Mouse (Mus musculus) spleen, postnatal 4 days (tissue): ENCODE measurements around the gene Zmiz1.

ENCODE experiments used
- DNase-seq, 2 experiments: peaks; one replicate each; pipeline ENCODE4 v3.0.0; 2022; ENCODE audit warnings: low spot score in 2 of 2

Zmiz1 gene

DNA sequence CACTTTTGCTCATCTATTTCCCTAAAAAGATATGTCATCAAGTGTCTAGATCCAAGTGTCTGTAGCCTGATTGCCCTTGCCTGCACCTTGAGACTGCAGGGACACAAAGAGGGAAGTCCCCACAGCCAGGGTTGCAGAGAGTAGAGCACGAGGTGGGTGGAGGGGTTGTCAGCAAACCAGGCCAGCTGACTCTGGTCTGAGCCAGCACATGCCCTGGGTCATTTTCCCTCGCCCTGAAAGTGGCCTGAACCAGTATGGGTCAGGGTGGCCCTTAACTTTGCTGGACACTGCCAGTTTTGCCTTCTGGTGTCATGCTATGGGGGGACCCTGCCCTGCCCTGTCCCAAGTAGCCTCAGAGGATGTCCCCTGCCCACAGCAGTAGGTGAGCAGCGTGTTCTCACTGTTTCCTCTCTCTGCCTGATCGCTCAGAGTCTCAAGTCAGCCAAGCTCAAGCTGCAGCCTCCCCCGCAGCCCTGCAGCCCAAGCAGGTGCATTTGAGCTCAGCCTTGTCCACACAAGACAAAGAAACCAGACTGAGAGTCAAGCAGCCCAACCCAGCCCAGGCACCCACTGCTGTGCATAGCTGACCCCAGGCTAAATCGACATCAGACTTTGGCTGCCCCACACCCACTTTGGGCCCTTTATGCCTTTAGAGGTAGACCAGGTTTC lies 14.1 kb downstream of the Zmiz1 start:
- peak; percentile 53 to 75 for DNase-seq

DNA sequence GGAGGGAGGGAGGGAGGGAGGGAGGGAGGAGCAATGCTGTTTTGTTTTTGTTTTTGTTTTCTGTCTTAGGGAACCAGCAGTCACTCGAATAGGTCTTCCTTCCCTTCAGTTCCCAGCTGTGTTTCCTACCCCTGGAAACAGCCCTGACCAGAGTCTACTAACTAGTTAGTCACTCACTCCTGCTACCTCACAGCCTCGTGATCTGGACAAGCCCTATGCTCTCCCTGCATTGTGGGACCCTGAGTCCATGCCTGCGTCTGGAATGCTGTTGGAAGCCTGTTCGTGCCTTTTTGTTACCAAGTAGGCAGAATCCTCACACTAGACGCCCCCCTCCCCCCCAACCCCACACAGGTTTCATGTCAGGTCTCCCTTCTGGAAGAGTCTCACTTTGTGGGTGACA lies 15.0 kb downstream of the Zmiz1 start:
- no peak for DNase-seq

DNA sequence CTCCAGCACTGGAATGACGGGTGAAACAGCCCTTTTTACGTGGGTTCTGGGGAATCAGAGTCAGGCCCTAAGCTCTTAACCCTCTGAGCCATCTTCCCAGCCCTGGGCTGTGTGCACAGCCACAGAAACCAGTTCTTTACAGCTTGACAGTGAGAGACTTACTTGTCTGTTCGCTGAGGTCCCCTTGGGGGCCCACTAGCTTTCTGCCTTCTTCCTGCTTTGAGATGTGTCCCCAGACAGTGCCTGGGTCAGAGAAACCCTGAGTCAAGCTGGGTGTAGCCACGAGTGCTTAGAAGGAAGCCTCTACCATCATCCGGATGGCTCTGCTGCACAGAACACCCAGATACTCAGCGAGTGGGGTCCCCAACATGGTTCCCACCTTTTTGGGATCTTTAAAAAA lies 15.7 kb downstream of the Zmiz1 start:
- DNase-seq, result no peak

DNA sequence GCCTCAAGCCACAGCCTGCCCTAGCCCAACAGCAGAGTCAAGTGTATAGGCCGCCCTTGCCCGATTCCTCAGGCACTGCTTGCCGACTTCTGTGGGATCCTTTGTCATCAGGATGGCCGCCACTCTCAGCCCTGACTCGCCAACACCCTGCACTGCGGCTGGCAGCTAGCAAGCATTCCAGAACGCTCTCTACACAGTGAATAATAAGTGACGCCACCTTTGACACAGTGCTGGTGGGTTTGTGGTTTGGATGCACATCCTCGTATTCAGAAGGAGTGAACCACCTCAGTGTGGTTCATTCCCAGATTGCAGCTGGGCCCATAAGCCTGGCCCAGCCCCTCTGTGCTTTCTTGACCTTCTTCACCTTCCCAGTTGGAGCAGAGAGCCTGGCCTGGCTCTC lies 17.1 kb downstream of the Zmiz1 start:
- no peak for DNase-seq

DNA sequence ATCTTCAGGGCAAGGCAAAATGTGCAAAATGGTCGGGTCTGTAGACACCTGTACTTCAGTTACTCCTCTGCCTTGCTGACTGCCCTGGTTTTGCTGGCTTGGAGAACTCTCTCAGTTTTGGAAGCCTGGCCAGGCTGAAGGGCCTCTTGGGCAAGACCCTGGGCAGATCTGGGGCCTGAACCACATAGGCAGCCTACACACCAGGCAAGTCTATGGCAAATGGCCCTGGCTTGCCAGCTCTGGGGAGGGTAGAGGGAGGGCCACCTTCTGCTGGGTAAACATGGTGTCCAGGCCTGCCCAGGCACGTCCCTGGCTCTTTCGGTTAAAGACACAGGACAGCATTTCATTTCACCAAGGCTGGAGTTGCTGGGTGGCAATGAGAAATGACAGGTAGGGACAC lies 17.5 kb downstream of the Zmiz1 start:
- no peak for DNase-seq

DNA sequence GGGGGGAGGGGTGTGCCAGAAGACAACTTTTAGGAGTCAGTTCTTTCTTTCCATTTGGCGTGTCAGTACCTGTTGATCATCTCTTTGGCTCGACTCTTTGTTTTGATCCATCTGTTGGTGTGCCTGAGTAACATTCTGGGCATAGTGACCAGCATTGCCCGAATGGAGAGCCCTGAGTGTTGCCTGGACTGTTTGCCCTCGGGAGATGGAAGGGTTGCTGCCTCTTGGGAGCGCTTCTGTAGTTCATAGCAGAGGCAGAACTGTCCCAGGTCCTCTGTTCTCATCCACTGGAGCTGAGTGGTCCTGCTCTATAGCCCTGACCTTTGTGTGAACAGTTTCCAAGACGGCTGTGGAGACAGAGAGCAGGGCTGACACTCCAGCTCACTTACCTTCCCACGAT lies 18.3 kb downstream of the Zmiz1 start:
- no peak for DNase-seq

DNA sequence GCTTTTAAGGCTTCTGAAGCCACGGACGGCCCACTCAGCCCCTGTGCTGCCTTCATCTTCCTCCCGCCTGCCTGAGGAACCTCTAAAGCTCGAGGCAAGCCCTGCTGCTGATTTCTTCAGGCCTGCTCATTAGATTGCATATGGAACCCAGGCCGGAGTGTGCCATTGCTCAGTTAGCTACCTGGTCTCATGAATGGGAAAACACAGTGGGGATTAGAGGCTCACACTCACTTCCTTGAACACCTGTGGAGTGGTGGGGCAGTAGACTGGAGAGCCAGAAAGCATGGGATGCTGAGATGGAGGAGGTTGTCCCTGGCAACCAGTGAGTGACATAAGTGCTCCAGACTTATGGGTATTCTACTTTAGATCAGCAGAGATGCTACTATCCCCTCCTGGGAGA lies 19.3 kb downstream of the Zmiz1 start:
- DNase-seq, result no peak

DNA sequence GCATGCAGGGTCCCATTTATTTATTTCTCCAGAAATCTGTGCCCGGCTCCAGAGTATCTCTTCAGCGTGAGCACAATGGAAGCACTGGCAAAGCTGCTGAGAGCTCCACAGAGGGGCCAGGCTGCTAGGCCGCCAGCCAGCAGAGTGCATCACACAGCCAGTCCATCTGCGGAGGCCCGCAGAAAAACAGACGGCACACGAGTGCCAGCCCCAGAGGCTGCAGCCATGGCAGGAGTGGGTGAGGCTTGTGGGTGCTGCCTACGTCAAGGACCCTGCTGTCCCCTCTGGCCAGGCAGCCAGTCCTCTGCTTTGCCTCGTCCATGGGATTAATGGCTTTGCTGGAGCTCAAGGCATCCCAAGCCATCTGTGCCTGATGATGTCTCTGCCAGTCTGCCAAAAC lies 19.8 kb downstream of the Zmiz1 start:
- DNase-seq, result no peak

DNA sequence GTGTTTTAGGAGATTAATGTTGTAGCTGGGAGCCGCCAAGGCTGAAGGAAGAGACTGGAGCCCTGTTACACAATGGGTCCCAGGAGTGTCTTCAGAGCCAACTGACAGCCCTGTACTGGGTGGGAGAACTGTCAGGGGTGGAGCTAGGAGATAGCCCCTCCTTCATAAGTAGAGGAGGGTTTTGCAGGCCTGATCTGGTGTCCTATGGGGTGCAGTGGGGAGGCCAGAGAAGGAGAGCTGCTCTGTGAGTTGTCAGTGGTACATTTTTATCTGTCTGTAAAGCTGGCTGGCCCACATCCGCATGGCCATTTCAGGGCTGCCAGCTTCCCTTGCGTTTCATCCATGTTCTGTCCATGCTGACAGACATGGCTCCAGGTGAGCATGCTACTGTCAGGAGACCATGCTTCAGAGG lies 20.9 kb downstream of the Zmiz1 start:
- peak in 1 of 2 experiments; percentile 53 for DNase-seq

DNA sequence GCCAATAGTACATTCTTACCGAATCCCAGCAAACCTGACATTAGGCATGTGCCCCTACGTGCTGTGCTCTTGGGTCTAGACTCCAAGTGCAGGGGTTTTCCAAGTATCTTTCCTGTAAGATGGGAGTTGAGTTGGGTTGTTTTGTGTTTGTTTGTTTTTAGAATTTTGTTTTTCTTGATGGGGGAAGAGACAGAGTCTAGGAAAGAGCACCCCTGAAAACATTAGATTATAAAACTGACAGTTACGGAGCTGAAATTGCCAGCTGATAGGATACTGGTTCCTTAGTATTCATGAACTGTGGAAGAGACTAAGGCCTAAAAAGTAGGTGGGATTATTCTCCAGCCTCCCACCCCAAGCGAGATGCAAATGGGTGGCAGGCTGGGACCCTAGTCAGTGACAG lies 21.5 kb downstream of the Zmiz1 start:
- no peak for DNase-seq

DNA sequence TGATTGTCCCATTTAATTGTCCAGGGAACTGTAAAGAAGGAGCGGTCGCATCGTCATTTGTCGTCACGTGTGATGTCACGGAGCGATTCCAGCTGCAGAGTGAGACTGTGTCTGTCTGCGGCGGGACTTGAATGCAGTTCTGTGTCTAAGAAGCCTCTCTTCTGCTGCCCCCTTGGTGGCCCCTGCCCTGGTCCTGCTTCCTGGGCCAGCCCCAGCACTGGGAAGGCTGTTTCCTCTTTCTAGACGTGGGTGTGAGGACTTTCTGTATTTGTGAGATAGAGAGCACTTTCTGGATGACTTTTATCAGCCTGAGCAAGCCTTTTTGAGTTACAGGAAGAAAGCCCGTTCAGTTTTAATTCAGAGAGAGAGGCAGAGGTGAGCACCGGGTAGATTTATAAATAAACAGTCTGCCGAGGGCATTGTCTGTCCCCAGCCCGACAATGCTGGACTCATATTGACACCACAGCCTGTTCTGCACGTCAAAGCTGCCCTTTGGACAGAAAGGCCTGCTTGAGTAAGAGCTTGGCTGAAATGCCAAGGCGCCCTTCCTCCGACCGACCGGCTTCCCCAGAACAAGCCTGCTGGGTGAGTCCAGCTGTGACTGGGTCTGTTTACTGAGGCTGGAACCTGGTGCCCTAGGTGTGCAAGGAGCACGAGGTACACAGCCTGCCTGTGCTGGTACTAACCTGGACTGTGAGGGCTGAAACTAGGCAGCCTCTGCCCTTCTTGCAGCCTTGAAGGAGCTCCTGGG lies 22.1 kb downstream of the Zmiz1 start:
- peak; percentile 64 to 80 for DNase-seq

DNA sequence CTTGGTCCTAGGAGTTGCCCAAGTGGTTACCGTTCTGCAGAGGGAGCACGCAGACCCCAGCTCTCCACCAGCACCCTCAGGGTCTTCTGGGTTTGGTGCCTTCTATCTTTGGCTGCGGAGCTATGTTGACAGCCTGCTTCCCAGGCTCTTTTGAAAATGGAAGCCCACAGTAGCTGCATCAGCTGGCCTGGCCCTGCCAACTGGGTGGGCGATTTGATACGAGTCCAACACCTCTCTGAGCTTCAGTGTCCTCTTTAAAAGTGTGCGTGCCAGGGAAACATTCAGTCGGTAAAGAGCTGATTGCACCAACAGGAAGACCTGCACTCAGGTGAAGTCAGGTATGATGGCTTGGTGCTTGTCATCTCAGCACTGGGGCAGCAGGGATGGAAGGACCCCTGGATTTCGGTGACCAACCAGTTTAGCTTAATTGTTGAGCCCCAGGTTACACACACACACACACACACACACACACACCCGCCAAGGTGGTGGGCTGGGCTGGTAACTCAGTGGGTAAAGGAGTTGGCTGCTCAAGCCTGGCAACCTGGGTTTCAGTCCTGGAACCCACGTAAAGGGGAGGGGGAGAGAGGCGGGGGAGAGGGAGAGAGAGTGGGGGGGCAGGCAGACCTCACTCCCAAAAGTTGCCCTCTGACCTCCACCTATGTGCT lies 22.8 kb downstream of the Zmiz1 start:
- no peak for DNase-seq

DNA sequence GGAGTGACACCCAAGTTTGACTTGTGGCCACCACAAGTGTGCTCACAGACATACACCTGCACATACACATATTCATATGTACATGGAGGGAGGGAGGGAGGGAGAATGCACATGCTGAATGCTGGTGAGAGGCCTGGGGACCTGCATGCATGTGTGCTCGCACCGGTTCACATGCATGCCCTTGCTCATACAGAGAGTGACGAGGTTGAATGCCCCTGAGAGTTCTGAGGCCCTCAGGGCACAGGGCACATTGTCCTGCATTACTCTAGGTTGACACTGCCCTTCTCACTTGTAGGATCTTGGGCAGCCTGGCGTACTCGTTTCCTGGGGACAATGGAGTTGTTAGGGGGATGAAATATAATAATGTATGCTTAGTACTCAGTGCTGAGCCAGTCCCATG lies 23.4 kb downstream of the Zmiz1 start:
- no peak for DNase-seq

DNA sequence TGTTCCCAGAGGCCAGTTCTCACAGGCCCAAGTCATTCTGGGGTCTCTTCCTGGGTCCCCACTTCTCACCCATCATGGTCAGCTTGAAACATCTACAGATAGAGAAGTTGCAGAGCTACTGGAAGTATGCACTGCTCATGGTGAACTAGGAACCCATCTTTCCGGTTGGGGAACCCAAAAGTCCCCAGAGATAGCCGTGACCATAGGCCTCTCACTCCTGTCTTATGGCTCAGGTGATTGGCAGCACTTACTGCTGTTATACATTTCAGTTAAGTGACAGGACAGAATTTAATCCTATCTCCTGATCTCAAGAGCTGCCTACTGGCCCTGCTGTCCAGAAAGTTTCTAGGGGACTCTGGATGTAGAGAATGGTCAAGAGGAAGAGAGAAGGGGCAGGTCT lies 24.3 kb downstream of the Zmiz1 start:
- DNase-seq, result no peak

DNA sequence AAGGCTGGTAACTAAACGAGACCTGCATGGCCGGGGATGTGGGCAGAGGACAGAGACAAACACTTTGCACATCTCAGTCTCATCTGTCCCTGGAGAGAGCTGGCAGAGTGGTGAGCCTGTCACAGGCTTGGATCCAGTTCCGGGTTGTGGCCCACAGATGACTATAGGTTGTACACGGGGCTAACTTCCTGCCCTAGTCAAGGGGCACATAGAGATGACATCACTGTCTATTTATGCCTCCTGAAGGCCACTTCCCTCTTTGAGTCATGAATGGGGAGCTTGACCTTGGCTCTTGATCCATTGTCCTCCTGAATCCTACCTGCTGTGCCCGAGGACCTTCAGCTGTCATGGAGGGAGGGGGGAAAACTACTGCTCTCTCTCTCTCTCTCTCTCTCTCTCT lies 25.1 kb downstream of the Zmiz1 start:
- no peak for DNase-seq

DNA sequence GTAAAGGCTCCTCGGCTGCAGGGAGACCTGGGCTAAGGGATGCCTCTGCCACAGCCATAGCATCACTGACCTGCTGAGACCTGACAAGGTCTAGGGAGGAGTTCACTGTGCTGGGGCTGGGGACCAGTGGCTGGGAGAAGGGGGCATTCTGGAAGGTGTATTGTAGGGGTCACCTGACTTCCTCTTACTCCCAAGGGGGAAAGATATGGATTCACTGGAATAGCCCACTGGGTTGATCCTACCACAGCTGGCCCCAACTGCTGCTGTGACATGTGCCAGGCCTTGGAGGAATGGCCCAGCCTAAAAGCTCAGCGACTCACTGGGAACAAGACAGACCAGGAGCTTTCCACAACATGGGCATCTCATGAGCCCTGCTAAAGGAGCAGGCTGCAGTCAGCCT lies 27.2 kb downstream of the Zmiz1 start:
- DNase-seq, result no peak

DNA sequence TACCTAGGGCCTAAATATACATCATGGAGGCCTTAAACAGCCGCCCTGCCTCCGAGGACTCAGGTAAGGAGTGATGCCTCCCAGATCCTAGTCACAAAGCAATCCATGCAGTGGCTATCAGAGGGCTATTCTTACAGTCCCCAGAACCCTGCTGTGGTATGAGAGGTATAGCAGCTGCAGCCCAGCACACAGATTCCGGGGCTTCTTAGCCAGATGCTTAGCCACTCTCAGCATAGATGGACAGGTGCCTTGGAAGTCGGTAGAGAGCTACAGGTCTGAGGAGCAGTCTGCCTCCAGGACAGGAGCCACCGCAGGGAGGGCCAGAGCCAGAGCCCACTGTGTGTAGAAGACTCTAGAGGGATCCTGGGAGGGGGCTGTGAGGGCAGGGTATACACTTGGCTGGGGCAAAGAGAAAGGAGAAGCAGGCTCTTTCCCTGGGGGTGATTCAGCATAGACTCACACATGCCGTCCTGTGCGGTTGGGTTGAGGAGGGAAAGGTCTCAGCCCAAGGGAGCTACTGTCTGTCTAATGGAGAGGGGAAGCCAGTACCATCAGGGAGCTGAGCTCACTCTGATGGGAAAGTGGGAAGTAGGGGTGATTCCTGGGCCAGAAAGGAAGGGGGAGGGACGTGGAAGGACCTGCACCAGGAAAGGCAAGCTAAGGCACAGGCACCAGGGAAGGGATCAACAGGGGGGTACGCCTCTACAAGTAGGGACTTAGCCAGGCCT lies 27.9 kb downstream of the Zmiz1 start:
- no peak for DNase-seq

DNA sequence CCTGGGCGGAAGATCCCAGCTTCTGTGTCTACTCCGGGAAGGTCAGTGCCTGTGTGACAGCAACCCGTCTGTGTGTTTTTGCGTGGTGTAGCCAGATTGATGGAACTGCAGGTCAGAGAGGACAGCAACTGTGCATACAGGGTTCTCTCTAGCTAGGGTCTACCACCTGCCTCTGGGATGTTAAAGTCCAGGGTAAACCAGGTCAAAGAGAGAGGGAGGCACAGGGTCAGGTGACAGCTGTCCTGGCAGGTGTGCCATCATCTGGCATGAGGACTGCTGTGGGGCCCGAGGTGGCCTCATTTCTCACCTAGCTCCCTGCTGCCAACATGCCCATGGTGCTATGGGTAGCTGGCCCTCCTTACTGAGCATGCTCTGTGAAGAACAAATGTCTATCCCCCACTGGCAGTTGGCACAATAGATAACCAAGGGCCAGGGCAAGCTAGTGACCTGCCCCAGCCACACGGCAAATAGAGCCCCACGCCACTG lies 28.5 kb downstream of the Zmiz1 start:
- DNase-seq, result no peak

DNA sequence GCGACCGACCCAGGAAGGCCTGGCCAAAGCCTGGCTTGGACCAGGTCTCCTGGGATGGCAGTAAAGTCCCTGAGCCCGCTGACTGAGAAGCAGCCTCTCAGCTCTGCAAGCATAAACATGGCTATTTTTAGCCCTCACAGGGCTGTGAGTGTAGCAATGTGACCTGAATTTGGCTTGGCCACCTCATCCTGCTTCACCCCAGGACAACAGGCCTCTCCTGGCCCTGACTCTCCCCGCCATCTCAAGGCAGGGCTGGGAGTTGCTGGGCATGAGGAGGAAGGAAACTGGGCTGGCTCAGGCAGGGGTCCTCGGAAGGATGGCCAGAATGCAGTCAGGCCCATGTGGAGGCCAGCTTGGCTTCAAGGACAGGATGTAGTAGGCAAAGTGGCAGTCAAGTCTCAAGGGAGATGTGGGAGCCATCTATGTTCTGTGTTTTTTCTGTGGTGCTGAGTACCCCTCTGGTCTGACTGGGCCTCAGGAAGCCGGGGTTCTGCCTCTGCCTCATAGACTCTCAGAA lies 29.2 kb downstream of the Zmiz1 start:
- DNase-seq, result peak; percentile 41 to 71

DNA sequence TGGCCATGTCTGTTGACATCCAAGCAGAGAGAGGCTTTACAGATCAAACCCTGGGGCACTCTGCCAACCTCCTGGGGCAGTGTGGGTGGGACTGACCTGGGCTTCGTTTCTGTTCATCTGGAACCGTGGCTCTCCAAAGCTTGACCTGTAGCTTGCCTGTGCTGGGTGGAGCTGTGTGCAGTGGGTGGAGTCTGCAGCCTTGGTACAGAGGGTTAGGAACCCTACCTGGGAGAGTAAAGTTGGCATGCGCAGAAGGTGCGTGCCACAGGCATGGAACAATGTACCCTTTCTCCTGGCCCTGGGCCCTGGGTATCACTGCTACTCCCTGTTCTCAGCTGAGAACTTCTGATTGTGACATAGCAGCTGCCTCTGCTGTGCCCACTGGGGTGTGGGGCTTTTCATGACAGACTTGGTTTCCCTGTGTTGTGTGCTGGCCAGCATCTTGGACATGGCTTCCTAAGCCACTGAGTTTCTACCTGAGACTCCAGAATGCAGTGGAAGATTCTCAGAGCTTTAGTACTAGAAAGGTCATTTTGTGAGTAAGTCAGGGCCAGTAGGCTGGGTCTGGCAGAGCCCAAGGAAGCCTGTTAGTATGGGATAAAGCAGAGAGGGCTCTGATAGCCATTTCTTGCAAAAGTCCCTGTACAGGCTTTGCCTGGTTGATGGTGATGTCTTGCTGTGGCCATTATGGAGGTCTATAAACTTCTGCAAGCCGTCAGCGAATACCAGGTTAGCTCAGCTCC lies 30.5 kb downstream of the Zmiz1 start:
- DNase-seq, result no peak

DNA sequence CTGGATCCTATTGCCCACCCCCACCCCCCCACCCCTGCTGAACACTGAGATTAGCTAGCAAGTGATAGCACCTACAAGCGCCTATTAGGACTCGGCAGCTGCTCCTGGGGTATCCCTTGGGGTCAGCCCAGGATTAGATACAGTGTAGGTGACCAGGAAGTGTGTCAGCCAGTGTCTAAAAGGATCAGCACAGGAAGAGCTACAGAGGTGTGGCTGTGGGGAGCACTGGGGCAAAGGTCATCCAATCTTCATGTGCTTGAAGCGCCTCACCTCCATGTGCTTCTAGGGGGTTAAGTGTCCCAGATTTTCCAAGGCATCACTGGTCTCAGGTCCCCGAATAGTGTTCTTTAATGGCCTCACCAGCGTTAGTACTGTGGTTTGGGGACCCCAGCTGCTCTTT lies 33.0 kb downstream of the Zmiz1 start:
- no peak for DNase-seq
